Mouse (Mus musculus): ENCODE measurements around the gene Ifna5.

Gene Ifna5

DNA sequence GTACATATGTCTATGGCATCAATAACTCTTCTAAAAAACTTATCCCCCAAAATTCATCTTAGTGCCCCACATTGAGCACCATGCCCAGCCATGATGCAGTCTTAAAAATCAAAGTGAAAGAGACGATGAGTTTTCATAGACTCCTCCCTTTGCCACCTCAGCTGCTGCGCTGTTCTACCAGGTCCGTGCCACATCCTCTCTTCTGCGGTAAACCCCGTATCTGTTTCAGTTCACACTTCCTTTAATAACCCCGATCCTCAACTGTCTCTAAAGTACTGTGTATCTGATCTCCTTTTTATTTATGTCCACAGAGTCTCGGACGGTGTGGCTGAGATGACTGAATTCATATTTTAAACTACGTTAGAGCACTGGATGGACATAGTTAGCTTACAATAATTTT lies 29.3 kb downstream of the Ifna5 start:
- DNase-seq (ENCODE audit: low spot score), result no peak

DNA sequence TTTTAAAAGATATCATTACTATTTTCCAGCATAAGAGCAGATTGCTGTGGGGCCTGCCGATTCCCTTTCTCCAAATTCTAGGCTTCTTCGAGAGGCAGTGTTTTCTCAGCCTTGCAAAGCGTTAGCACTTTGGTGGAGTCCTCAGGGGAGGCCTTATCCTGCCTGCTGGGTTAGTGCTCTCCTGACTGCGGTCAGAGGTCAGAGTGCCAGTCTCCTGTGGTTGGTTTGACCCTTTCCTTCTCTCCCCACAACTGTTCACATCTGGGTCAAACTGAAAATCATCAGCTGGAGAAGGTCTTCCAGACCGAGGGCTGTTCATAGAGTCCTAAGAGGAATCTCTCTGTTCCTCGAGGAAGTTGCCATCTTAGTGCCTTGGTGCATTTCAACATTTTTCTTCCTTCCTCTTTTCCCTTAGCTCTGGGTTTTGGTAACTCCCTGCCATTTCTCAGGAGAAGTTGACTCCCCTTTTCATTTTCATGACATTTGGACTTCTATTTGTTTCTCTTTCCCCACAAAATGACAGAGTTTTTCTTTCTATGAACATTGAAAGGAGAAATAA lies 29.8 kb downstream of the Ifna5 start:
- DNase-seq (ENCODE audit: low spot score), result no peak

- peak; percentile 78 for DNase-seq (ENCODE audit: low spot score)
These were observed 32.1 kb downstream of the Ifna5 start for GRCm38 (mm10) chr4:88867366-88867925.

GRCm38 (mm10) chr4:88867926-88868911 lies 32.9 kb downstream of the Ifna5 start:
- DNase-seq (ENCODE audit: low spot score), result no peak

- DNase-seq (ENCODE audit: low spot score), result peak; percentile 35
These were observed 37.4 kb downstream of the Ifna5 start for GRCm38 (mm10) chr4:88872691-88873090.

DNA sequence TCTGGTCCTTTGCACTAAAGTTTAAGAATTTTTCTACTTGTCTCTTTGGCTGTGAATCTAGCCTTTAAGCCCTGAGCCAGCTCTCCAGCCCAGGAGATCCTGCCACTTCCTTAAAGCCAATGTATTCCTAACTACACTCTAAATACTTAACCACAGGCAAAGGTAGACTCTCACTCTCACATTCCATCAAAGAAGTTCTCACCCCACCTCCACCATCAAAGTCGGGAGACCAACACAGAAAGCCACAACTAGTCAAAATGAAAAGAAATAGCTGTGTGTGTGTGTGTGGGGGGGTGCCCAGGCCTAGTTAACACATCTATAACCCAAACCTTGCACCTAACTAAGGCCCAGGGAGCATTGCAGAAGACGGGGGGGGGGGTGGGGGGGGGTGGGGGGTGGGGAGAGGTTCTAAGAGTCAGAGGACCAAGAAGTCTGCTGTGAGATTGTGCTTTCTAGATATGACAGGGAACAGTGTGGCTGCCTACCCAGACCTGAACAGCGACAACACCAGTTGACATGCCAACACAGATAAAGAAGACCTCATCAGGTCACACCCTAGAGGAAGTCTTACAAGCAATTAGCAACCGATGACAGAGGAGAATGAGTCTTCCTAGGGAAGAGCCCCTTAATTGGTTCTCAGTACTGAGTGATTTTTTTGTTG lies 40.2 kb downstream of the Ifna5 start:
- no peak for DNase-seq (ENCODE audit: low spot score)

DNA sequence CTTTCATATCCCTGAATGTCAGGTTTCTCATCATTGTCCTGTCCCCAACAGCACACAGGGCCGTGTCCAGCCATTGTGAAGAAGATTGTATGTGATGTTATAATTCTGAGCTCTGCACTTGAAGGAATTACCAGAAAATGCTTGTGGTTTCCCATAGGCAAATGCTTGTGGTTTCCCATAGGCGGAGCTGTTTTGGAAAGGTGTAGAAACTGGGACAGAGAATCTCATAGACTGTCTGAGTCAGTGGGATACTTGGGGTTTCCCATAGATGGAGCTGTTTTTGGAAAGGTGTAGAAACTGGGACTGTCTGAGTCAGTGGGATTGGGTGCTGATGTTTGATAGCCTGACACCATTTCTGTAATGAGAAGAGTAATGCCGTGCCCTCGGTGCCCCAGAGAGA lies 41.2 kb downstream of the Ifna5 start:
- DNase-seq (ENCODE audit: low spot score), result no peak

GRCm38 (mm10) chr4:88878246-88878645 lies 42.9 kb downstream of the Ifna5 start:
- no peak for DNase-seq (ENCODE audit: low spot score)

GRCm38 (mm10) chr4:88878772-88879171 lies 43.4 kb downstream of the Ifna5 start:
- DNase-seq (ENCODE audit: low spot score), result no peak

DNA sequence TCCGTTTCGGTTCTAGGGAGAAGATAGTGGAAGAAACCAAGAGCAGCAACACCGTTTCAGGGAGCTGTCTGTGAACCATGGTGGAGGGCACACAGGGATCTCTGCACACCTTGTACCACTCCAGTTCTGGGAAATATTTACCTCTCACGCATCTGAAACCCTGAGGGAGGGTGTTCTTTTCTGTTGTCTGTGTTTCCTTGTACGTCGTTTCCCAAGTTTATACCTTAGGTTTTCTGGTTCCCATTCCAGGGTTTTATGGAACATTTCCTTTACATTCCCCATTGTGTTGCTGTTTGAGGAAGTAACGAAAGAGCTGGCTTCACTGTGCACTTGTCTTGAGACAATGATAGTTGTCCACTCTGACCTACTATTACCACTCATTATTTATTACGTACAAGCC lies 44.8 kb downstream of the Ifna5 start, which contains the start of gene Ifne:
TSS of gene Ifne (minus strand) at position 101 of the 400 bp plus-strand sequence.
- DNase-seq (ENCODE audit: low spot score), result no peak
